Mouse (Mus musculus) kidney, postnatal 0 days (tissue): Measurements from ENCODE around the gene Nxt1. TPM values are rescaled to one million over a fixed set of nuclear protein-coding genes. Genes with fewer than 3 reads are reported as not detected.
A peak's percentile ranks its signal among the peaks of the same experiment; 100 is the strongest.

ENCODE experiments used
- ATAC-seq: fragments of 200-750 bp; cut with Nextera tagmentation; replicated peaks from 2 replicates; pipeline ENCODE4 v1.8.0; 2017; ENCODE audit warnings: low read depth, moderate number of reproducible peaks, moderate TSS enrichment, moderate library complexity; ENCODE audit not compliant: low FRiP score
- DNase-seq: peaks from one replicate; pipeline ENCODE4 v3.0.0-alpha.2; 2016; ENCODE audit warnings: low spot score
- H3K27ac ChIP-seq: fragments of 300-500 bp; sonication (generic); 2 replicates; pipeline ENCODE4 v1.5.1; 2014; ENCODE audit warnings: mild to moderate bottlenecking
- H3K27me3 ChIP-seq: fragments of 300-500 bp; sonication (generic); 2 replicates; pipeline ENCODE4 v1.6.1; 2014; ENCODE audit warnings: low read length, mixed read lengths; ENCODE audit not compliant: insufficient read depth
- H3K36me3 ChIP-seq: fragments of 300-500 bp; sonication (generic); 2 replicates; pipeline ENCODE4 v1.6.1; 2014; ENCODE audit warnings: low read length, mixed read lengths; ENCODE audit not compliant: insufficient read depth
- H3K4me1 ChIP-seq: fragments of 300-500 bp; sonication (generic); replicated peaks from 2 replicates; pipeline ENCODE4 v1.6.1; 2014; ENCODE audit warnings: antibody characterized with exemption, low read length, mixed read lengths; ENCODE audit not compliant: insufficient read depth
- H3K4me2 ChIP-seq: fragments of 300-500 bp; sonication (generic); 2 replicates; pipeline ENCODE4 v1.6.1; 2014; ENCODE audit warnings: mild to moderate bottlenecking, low read length, moderate library complexity, mixed read lengths
- H3K4me3 ChIP-seq: fragments of 300-500 bp; sonication (generic); replicated peaks from 2 replicates; pipeline ENCODE4 v1.5.1; 2014; ENCODE audit warnings: low read depth, low read length
- H3K9ac ChIP-seq: fragments of 300-500 bp; sonication (generic); 2 replicates; pipeline ENCODE4 v1.6.1; 2014; ENCODE audit warnings: low read depth, low read length
- H3K9me3 ChIP-seq: fragments of 300-500 bp; sonication (generic); replicated peaks from 2 replicates; pipeline ENCODE4 v1.6.1; 2016; ENCODE audit warnings: low read length, inconsistent platforms, mixed read lengths
- CTCF ChIP-seq: IDR thresholded peaks from 2 replicates; pipeline ENCODE4 v1.5.1; 2016; ENCODE audit warnings: antibody characterized with exemption, low read depth, mild to moderate bottlenecking, moderate library complexity
- WGBS: fragments of 180-500 bp; shearing (Covaris S2); extraction: QIAGEN DNeasy Blood & Tissue Kit; methylation state at CpG from one replicate; pipeline ENCODE4 v1.1.7; 2014; 5-methylcytosine and 5-hydroxymethylcytosine counted together
- polyA plus RNA-seq: library from polyadenylated mRNA; unstranded; fragments of >200 nt; fragmentation: Nextera tagmentation; extraction: Ambion mirVana; gene quantifications from 2 replicates; pipeline ENCODE4 v1.2.1, GENCODE M21; 2015

The Nxt1 gene
- polyA plus RNA-seq: 75.3 and 77.2 TPM in 2 replicates

DNA sequence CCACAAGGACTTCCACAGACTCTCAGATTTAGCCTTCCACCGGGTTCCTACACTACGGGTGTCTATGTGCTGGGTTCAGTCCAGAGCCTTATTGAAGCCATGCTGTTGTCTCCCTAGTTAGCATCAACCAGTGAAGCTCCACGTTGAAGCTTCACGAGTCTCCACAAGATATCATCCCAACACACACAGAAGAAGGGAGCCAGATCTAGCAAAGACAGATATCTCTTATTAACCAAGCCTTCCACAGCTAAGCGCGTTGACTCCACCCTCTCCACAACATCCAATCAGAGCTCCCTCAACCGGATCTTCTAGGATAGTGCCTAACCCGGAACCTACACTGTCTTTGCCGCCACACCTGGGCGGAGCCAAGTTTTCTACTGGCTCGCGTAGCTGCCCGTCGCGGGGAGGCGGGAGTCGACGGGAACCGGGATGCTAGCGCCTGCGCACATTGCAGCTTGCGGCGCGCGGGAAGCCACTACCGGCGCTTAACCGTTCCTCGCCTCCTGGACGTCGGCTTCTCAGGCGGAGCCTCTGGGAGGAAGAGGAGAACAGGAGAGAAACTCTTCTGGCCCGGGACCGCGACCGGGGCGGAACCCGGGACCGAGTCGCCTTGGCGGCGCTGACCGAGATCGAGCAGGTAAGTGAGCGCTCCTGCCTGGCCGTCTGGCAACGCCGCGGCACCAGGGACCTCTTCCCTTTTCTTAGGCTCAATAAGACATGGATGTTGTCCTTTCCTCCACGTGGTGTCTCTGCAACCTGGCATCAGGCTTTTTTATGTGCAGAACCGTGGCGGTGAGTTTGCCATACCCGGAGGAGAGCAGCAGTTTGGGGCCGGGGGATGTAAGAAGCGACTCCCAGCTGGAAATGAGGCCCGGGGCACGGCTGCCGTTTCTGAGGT lies at the start of gene Nxt1:
TSS of gene Nxt1 (plus strand) at position 403 of the 898 bp plus-strand sequence.
- Histone ChIP-seq H3K4me2 (peak within 1 kb of the TSS; percentile 85), H3K9ac (peak within 1 kb of the TSS; percentile 75), H3K36me3 (peaks cover 5% of the 10 kb centered on the region; the same call in 1 of the 2 replicates), H3K4me1 (0 out of 2 replicates have a peak, but pooled peaks cover 6% of the 10 kb centered on the region), H3K9me3 (no peaks in the 10 kb centered on the region), H3K4me3 (peak within 1 kb of the TSS; percentile 86), H3K27me3 (no peaks in the 10 kb centered on the region), H3K27ac (peak within 1 kb of the TSS; percentile 82)
- peak; percentile 99 for DNase-seq
- TF ChIP-seq CTCF: peak; percentile 2; the same call in 1 of the 2 replicates
- 1% methylated on average over 58 of the region's 58 CpGs for WGBS
- peak; percentile 100 for ATAC-seq

DNA sequence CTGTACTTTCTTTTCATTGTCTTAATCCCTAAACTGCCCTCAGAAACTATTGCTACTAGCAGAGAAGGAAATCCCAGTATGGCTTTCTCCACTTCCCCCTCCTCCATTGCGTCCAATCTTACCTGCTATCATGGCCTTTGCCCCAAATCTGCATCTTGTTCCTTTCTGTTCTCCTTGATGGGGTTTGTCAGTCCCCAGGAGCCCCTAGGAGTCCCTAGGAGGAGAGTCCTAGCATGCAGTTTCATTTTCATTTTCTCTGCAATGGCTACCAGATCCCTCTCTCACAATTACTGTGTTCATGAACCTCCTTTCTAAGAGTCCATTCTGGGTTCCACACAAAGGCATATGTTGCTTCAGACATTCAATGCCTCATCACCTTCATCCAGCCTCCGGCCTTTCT lies 49.3 kb upstream of the Nxt1 start:
- ATAC-seq: no peak

DNA sequence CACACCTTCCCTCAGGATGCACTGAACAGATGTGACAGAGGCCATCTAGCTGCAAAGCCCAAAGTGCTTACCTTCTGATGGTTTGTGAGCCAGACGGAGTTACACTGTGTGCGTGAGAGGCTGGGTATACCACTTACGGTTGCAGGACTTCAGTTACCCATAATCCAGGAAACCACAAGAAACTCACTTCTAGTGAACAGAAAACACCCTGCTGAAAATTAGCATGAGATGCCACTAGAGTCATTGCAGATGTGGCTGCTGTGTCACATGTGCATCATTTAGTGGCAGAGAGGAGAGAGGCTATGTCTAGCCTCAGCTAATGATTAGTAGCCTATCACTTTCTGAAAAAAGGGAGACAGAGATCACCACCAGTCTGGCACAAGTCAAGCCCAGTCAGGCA lies 47.9 kb upstream of the Nxt1 start:
- Histone ChIP-seq H3K27me3 (no peaks in the 10 kb centered on the region), H3K4me3 (no peak overlapping the region), H3K9ac (no peak overlapping the region), H3K4me2 (no peak overlapping the region), H3K27ac (no peak overlapping the region), H3K4me1 (no peaks in the 10 kb centered on the region), H3K36me3 (no peaks in the 10 kb centered on the region), H3K9me3 (no peaks in the 10 kb centered on the region)
- no peak for TF ChIP-seq CTCF
- ATAC-seq (no peak), DNase-seq (no peak)
- WGBS: 97% methylated on average over 3 of the region's 3 CpGs

More for the DNA sequence above, 49.3 kb upstream of the Nxt1 start:
- no peak overlapping the region for H3K4me2 ChIP-seq
- H3K9ac ChIP-seq: no peak overlapping the region
- DNase-seq: no peak
- H3K4me1 ChIP-seq: no peaks in the 10 kb centered on the region
- no peak overlapping the region for H3K27ac ChIP-seq
- H3K9me3 ChIP-seq: no peaks in the 10 kb centered on the region
- H3K27me3 ChIP-seq: no peaks in the 10 kb centered on the region
- 86% methylated on average over 2 of the region's 2 CpGs for WGBS
- H3K4me3 ChIP-seq: no peak overlapping the region
- TF ChIP-seq CTCF: no peak
- H3K36me3 ChIP-seq: no peaks in the 10 kb centered on the region

DNA sequence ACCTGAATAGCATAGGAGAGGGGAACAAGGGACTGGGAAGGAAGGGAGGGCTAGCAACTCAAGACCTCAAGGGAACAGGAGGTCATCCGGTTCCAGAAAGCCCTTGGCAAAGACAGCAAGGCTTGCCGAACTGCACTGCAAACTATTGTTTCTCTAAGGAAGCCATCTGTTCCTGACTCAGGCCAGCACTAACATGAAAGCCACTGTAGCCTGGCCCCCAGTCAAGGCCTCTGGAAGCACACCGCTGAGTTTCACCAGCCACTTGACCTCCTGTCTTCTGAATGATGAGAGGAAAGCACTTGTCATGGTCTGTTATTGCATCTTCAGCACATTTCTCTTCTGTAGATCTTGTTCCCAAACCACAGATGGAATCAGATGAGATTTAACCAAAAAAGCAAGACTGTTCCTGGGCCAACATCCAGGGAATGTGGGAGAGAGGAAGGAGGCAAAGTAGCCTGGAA lies 45.4 kb upstream of the Nxt1 start:
- DNase-seq (peak; percentile 55), ATAC-seq (no peak)
- WGBS: 38% methylated on average over 3 of the region's 3 CpGs

DNA sequence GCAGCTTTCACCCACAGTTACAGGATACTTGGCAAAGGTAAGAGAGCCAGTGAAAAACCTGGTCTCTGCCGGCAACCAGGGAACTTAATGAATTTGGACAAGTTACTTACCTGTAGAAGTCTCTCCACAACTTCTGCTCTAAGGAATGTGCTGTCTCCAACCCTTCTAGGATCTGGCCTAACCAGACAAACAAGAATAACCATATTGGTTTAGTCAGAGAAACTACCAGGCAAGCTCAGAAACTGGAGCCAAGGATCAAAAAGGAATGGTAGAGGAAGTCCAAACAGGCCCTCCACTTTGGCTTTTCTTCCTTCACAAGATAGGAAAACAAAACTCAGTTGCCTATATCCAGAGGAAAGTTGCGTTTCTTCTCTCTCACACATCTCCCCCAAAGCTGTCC lies 41.4 kb upstream of the Nxt1 start:
- no peak overlapping the region for H3K4me3 ChIP-seq
- ATAC-seq: no peak
- no peaks in the 10 kb centered on the region for H3K27me3 ChIP-seq
- H3K4me1 ChIP-seq: no peaks in the 10 kb centered on the region
- 82% methylated on average over 2 of the region's 2 CpGs for WGBS
- no peak for DNase-seq
- no peaks in the 10 kb centered on the region for H3K36me3 ChIP-seq
- no peaks in the 10 kb centered on the region for H3K9me3 ChIP-seq
- H3K4me2 ChIP-seq: no peak overlapping the region
- no peak overlapping the region for H3K9ac ChIP-seq
- no peak for TF ChIP-seq CTCF
- H3K27ac ChIP-seq: no peak overlapping the region

More for the DNA sequence above, 45.4 kb upstream of the Nxt1 start:
- Histone ChIP-seq H3K9me3 (no peaks in the 10 kb centered on the region), H3K27ac (no peak overlapping the region), H3K4me1 (no peaks in the 10 kb centered on the region), H3K27me3 (no peaks in the 10 kb centered on the region), H3K4me3 (no peak overlapping the region), H3K36me3 (no peaks in the 10 kb centered on the region), H3K4me2 (no peak overlapping the region), H3K9ac (no peak overlapping the region)
- TF ChIP-seq CTCF: no peak

DNA sequence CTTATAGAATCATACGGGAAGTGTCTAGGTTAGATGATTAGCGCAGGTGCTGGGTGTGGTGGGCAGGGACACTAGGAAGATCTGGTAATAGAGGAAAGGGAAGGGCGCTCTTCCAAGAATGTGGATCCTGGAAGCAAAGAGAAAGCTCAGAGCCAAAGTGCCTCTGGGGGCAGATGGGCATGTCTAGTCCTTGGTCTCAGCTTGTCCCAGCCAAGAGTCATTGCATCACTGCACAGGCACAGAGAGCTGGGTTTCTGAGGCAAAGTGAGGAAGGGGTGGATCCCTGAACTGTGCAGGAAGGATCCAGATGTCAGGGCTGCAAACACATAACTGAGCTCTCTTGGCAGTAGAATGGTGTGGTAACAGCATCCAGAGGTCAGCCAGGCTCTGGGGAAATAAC lies 40.8 kb upstream of the Nxt1 start:
- Histone ChIP-seq H3K9ac (no peak overlapping the region), H3K27me3 (no peaks in the 10 kb centered on the region), H3K9me3 (no peaks in the 10 kb centered on the region), H3K4me3 (no peak overlapping the region), H3K4me1 (no peaks in the 10 kb centered on the region), H3K4me2 (no peak overlapping the region), H3K27ac (no peak overlapping the region), H3K36me3 (no peaks in the 10 kb centered on the region)
- no peak for DNase-seq
- TF ChIP-seq CTCF: no peak
- no peak for ATAC-seq
- 97% methylated on average over 3 of the region's 3 CpGs for WGBS
